ENCODE assay signal across 29 mouse cellular contexts in genomic region chr10:19384176-19384575, GRCm38 (mm10). TPM values are rescaled to one million over a fixed set of nuclear protein-coding genes. Genes with fewer than 3 reads are reported as not detected.
DNase-seq lines count a peak whose midpoint lies in the region; ATAC-seq and TF ChIP-seq lines count a peak whose summit lies in the region.
"Had no signal": no experiment of that assay in that cellular context is flagged by ENCODE, and none has a peak within 500 bp of the region (broad histone marks: within the 10 kb centered on the region; RNA-seq: fewer than 3 reads in every experiment).

No protein-coding gene starts in this region.

- no peak overlapping the region for H3K4me3 ChIP-seq in intestine, postnatal 0 days (ENCODE audit: low read depth, low read length)
- H3K4me3 ChIP-seq in intestine, embryonic 16.5 days (ENCODE audit: low read length), result no peak overlapping the region
- no peak overlapping the region for H3K4me3 ChIP-seq in lung, embryonic 14.5 days (ENCODE audit: low read depth, low read length)
- no peak overlapping the region for H3K4me3 ChIP-seq in lung, postnatal 0 days (ENCODE audit: low read depth, low read length)
- H3K4me3 ChIP-seq in ES-E14 (ENCODE audit: insufficient read depth in 1 of 2, low read depth in 1 of 2, low read length in 2 of 2, poor library complexity in 1 of 2, severe bottlenecking in 1 of 2), result no peak overlapping the region
- no peak overlapping the region for H3K4me3 ChIP-seq in kidney, embryonic 15.5 days (replicated peaks)
- H3K4me3 ChIP-seq: gastrocnemius, adult 2 months; heart, embryonic 12.5 days; hindbrain, embryonic 12.5 days; midbrain, embryonic 12.5 days had no signal

- no peak for TF ChIP-seq EP300 in lung, postnatal 0 days (IDR thresholded peaks at IDR 0.05)

- in situ Hi-C loops in ES-E14 (cut with MboI; ENCODE audit: low sequenced_read_pairs in 2 of 2, unreplicated experiment in 2 of 2), result no loop called here

- no peaks in the 10 kb centered on the region for H3K4me1 ChIP-seq in intestine, postnatal 0 days (replicated peaks; ENCODE audit: control insufficient read depth, insufficient read depth, low read length)
- H3K4me1 ChIP-seq in intestine, embryonic 16.5 days (ENCODE audit: control insufficient read depth, insufficient read depth, low read length), result no peaks in the 10 kb centered on the region
- H3K4me1 ChIP-seq in lung, embryonic 14.5 days (ENCODE audit: insufficient read depth), result no peaks in the 10 kb centered on the region
- H3K4me1 ChIP-seq in lung, postnatal 0 days (ENCODE audit: insufficient read depth, low read depth, low read length), result no peaks in the 10 kb centered on the region
- H3K4me1 ChIP-seq in ES-E14 (ENCODE audit: control insufficient read depth in 2 of 2, insufficient read depth in 2 of 2, low read length in 2 of 2, poor library complexity in 1 of 2), result 0 out of 4 replicates have a peak, but pooled peaks cover 0 to 2% of the 10 kb centered on the region in 2 experiments
- no peaks in the 10 kb centered on the region for H3K4me1 ChIP-seq in kidney, embryonic 15.5 days
- H3K4me1 ChIP-seq: heart, embryonic 12.5 days; hindbrain, embryonic 12.5 days; midbrain, embryonic 12.5 days had no signal

- peak; percentile 43 for TF ChIP-seq CTCF in intestine, postnatal 0 days (IDR thresholded peaks at IDR 0.05; ENCODE audit: low read depth)
- TF ChIP-seq CTCF in lung, embryonic 14.5 days (IDR thresholded peaks at IDR 0.05; ENCODE audit: low read depth), result peak; percentile 28; the same call in 1 of the 2 replicates
- no peak for TF ChIP-seq CTCF in lung, postnatal 0 days (IDR thresholded peaks at IDR 0.05)

- no peak overlapping the region for H3K4me2 ChIP-seq in intestine, postnatal 0 days (replicated peaks; ENCODE audit: low read depth)
- H3K4me2 ChIP-seq in intestine, embryonic 16.5 days (ENCODE audit: low read depth, low read length), result no peak overlapping the region
- no peak overlapping the region for H3K4me2 ChIP-seq in lung, embryonic 14.5 days
- H3K4me2 ChIP-seq in lung, postnatal 0 days (replicated peaks; ENCODE audit: low read depth, low read length), result no peak overlapping the region
- no peak overlapping the region for H3K4me2 ChIP-seq in kidney, embryonic 15.5 days
- H3K4me2 ChIP-seq: heart, embryonic 12.5 days; hindbrain, embryonic 12.5 days; midbrain, embryonic 12.5 days had no signal

- no peaks in the 10 kb centered on the region for H3K9me3 ChIP-seq in intestine, postnatal 0 days (ENCODE audit: control insufficient read depth)
- H3K9me3 ChIP-seq in intestine, embryonic 16.5 days (ENCODE audit: control insufficient read depth, low read length), result peaks cover 3% of the 10 kb centered on the region; the same call in 1 of the 2 replicates
- 0 out of 2 replicates have a peak, but pooled peaks cover 3% of the 10 kb centered on the region for H3K9me3 ChIP-seq in lung, embryonic 14.5 days (ENCODE audit: low read depth, low read length)
- H3K9me3 ChIP-seq in lung, postnatal 0 days (ENCODE audit: low read length), result no peaks in the 10 kb centered on the region
- no peaks in the 10 kb centered on the region for H3K9me3 ChIP-seq in ES-E14 (ENCODE audit: control insufficient read depth, insufficient read depth, low read depth, low read length)
- 0 out of 2 replicates have a peak, but pooled peaks cover under 1% of the 10 kb centered on the region for H3K9me3 ChIP-seq in kidney, embryonic 15.5 days (replicated peaks)
- H3K9me3 ChIP-seq: midbrain, embryonic 12.5 days had no signal

- 89% methylated on average over 3 of the region's 3 CpGs for WGBS in intestine, postnatal 0 days
- WGBS in intestine, embryonic 16.5 days, result 85% methylated on average over 3 of the region's 3 CpGs
- 82% methylated on average over 3 of the region's 3 CpGs for whole genome bisulfite sequencing in lung, embryonic 14.5 days
- WGBS in lung, postnatal 0 days, result 86% methylated on average over 3 of the region's 3 CpGs
- 83% methylated on average over 3 of the region's 3 CpGs for WGBS in kidney, embryonic 15.5 days

- H3K36me3 ChIP-seq in intestine, postnatal 0 days (ENCODE audit: control insufficient read depth, insufficient read depth), result no peaks in the 10 kb centered on the region
- H3K36me3 ChIP-seq in intestine, embryonic 16.5 days (ENCODE audit: control insufficient read depth, insufficient read depth, low read length), result no peaks in the 10 kb centered on the region
- no peaks in the 10 kb centered on the region for H3K36me3 ChIP-seq in lung, embryonic 14.5 days (ENCODE audit: insufficient read depth)
- H3K36me3 ChIP-seq in lung, postnatal 0 days (ENCODE audit: insufficient read depth, low read length), result no peaks in the 10 kb centered on the region
- H3K36me3 ChIP-seq in ES-E14 (ENCODE audit: control insufficient read depth, insufficient read depth, low read length, poor library complexity, severe bottlenecking), result no peaks in the 10 kb centered on the region
- no peaks in the 10 kb centered on the region for H3K36me3 ChIP-seq in kidney, embryonic 15.5 days
- H3K36me3 ChIP-seq: heart, embryonic 12.5 days; hindbrain, embryonic 12.5 days; midbrain, embryonic 12.5 days had no signal

- DNase-seq in lung, embryonic 14.5 days, result no peak
- no peak for DNase-seq in lung, postnatal 0 days (ENCODE audit: low spot score)
- DNase-seq in ES-E14 (ENCODE audit: low read depth, low spot score), result peak; percentile 33
- peak; percentile 3 for DNase-seq in fibroblast of lung, adult 2 months (ENCODE audit: low read depth)
- DNase-seq in cerebellum, postnatal 14 days, result no peak
- DNase-seq: adrenal gland, adult 2 months; cerebellum, adult 11-12 months; cerebellum, postnatal 10 days; gastrocnemius, adult 2 months; heart, postnatal 10 days; kidney, adult 2 months; kidney, postnatal 25 days; lung, postnatal 14 days had no signal

- H3K9ac ChIP-seq in intestine, postnatal 0 days (ENCODE audit: low read depth, low read length), result no peak overlapping the region
- no peak overlapping the region for H3K9ac ChIP-seq in intestine, embryonic 16.5 days (ENCODE audit: low read depth, low read length)
- H3K9ac ChIP-seq in lung, embryonic 14.5 days, result no peak overlapping the region
- no peak overlapping the region for H3K9ac ChIP-seq in lung, postnatal 0 days (replicated peaks; ENCODE audit: low read depth)
- no peak overlapping the region for H3K9ac ChIP-seq in ES-E14 (ENCODE audit: insufficient read depth, low read depth, low read length, poor library complexity, severe bottlenecking)
- H3K9ac ChIP-seq in kidney, embryonic 15.5 days, result no peak overlapping the region
- H3K9ac ChIP-seq: heart, embryonic 12.5 days; hindbrain, embryonic 12.5 days; midbrain, embryonic 12.5 days had no signal

- H3K27me3 ChIP-seq in intestine, postnatal 0 days (replicated peaks; ENCODE audit: control insufficient read depth, insufficient read depth, low read length), result no peaks in the 10 kb centered on the region
- no peaks in the 10 kb centered on the region for H3K27me3 ChIP-seq in intestine, embryonic 16.5 days (replicated peaks; ENCODE audit: control insufficient read depth, insufficient read depth, low read length)
- no peaks in the 10 kb centered on the region for H3K27me3 ChIP-seq in lung, embryonic 14.5 days (ENCODE audit: insufficient read depth, low read length)
- no peaks in the 10 kb centered on the region for H3K27me3 ChIP-seq in lung, postnatal 0 days (replicated peaks; ENCODE audit: insufficient read depth, low read length)
- no peaks in the 10 kb centered on the region for H3K27me3 ChIP-seq in kidney, embryonic 15.5 days
- H3K27me3 ChIP-seq: heart, embryonic 12.5 days; hindbrain, embryonic 12.5 days; midbrain, embryonic 12.5 days had no signal

- H3K27ac ChIP-seq in intestine, postnatal 0 days (ENCODE audit: low read depth, low read length), result no peak overlapping the region
- no peak overlapping the region for H3K27ac ChIP-seq in intestine, embryonic 16.5 days (ENCODE audit: low read length)
- H3K27ac ChIP-seq in lung, embryonic 14.5 days (ENCODE audit: low read depth), result no peak overlapping the region
- no peak overlapping the region for H3K27ac ChIP-seq in lung, postnatal 0 days (ENCODE audit: low read length)
- H3K27ac ChIP-seq in ES-E14 (ENCODE audit: insufficient read depth, low read depth, low read length, poor library complexity, severe bottlenecking), result no peak overlapping the region
- H3K27ac ChIP-seq in kidney, embryonic 15.5 days, result no peak overlapping the region
- H3K27ac ChIP-seq: gastrocnemius, adult 2 months; hindbrain, embryonic 12.5 days; midbrain, embryonic 12.5 days had no signal

- ATAC-seq in intestine, postnatal 0 days, result no peak
- ATAC-seq in intestine, embryonic 16.5 days, result no peak
- ATAC-seq in lung, embryonic 14.5 days (ENCODE audit: insufficient read depth), result no peak
- no peak for ATAC-seq in lung, postnatal 0 days
- no peak for ATAC-seq in kidney, embryonic 15.5 days (replicated peaks; ENCODE audit: low FRiP score)

TF ChIP-seq in ES-E14, 5 proteins besides CTCF, POLR2A, EP300 and RAD21:
- TF ChIP-seq MAFK (IDR thresholded peaks at IDR 0.05; ENCODE audit: insufficient read depth, low read depth, low read length) (no peak), ZNF384 (IDR thresholded peaks at IDR 0.05; ENCODE audit: low read depth, low read length) (no peak), CHD2 (IDR thresholded peaks at IDR 0.05; ENCODE audit: low read depth, low read length) (no peak), ZC3H11A (IDR thresholded peaks at IDR 0.05; ENCODE audit: borderline replicate concordance, low read depth, low read length) (no peak)

RNA-seq across cellular contexts. Expression of gene Olig3, which starts 27.8 kb away (rescaled TPM):
- polyA plus RNA-seq in intestine, postnatal 0 days (2015; fragmentation: Nextera tagmentation; extraction: Ambion mirVana), result not detected in 2 replicates
- not detected in 2 replicates for polyA plus RNA-seq in intestine, embryonic 16.5 days (2015; fragmentation: Nextera tagmentation; extraction: Ambion mirVana)
- polyA plus RNA-seq in lung, embryonic 14.5 days (2014; fragmentation: Nextera tagmentation; extraction: Ambion mirVana), result not detected in 2 replicates
- polyA plus RNA-seq in lung, postnatal 0 days (2015; fragmentation: Nextera tagmentation; extraction: Ambion mirVana), result not detected in 2 replicates
- 0.32 and 0.80 TPM in 2 replicates for total RNA-seq in ES-E14 (2012; rRNA removed)
- polyA plus RNA-seq in kidney, embryonic 15.5 days (2015; fragmentation: Nextera tagmentation; extraction: Ambion mirVana), result not detected in 2 replicates
- total RNA-seq: adrenal gland, adult 2 months; gastrocnemius, adult 2 months; heart, postnatal 10 days; layer of hippocampus, adult 8-10 months; left cerebral cortex, postnatal 25 days; megakaryocyte progenitor cell, adult 5-6 weeks; monocyte, adult 5-6 weeks; neutrophil, adult 5-6 weeks had no signal
- polyA plus RNA-seq: adrenal gland, adult 2 months; frontal cortex, adult 2 months; gonadal fat pad, adult 2 months; kidney, adult 2 months; limb, embryonic 14.5 days; liver, embryonic 16.5 days; small intestine, adult 2 months had no signal

Comparison
In these comparisons a context has a peak if more than half of its experiments do, and no peak if none do; other contexts are left out.
1. DNase-seq: peak in ES-E14 (single experiment) and fibroblast of lung, adult 2 months (single experiment); none in lung, embryonic 14.5 days (single experiment), lung, postnatal 0 days (single experiment) and cerebellum, postnatal 14 days (0 of 2).